Mouse (Mus musculus): ENCODE data around the gene Trim11.
"Not testable (repeated sequence)": the region's sequence is repeated elsewhere in the genome, so short reads cannot be mapped to it uniquely, and the experiment has no call there.

The Trim11 gene

DNA sequence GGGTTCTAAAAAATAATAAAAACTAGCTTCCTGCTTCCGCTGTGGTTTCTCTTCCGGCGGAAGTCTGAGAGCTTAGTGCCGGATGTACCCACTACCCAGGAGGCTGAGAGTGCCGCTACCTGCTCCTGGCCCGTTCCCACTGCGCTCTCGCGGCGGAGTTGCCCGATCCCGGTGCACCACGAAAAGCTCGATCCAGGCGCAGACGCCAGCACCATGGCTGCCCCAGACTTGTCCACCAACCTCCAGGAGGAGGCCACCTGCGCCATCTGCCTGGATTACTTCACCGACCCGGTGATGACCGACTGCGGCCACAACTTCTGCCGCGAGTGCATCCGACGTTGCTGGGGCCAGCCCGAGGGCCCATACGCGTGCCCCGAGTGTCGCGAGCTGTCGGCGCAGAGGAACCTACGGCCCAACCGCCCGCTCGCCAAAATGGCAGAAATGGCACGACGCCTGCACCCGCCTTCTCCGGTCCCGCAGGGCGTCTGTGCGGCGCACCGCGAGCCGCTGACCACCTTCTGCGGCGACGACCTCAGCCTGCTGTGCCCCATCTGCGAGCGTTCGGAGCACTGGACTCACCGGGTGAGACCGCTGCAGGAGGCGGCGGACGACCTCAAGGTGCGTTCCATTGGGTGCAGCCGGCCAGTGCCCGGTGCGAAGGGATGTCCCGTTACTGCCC lies at the start of gene Trim11:
Gene Trim11, plus strand, starts transcription at position 67 of the 679 bp plus-strand sequence.
- no peak for DNase-seq (ENCODE audit: low spot score)

DNA sequence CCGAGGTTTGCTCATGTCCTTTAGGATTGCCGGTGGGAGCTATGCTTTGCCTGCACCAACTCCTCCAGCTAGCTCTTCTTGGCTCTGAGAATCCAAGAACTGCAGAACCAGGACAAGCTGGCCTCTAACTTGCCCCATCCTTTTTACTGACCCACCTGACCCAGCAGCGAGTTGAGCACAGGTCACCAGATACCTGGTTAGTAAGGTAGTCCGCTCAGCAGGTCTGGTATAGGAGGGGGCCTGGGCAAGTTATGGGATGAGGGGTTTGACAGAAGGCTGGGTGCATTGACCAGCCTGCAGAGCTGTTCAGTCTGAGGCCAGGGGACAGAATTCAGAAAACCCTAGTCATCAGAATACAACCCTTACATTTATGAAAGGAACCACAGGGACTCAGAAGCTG lies 48.8 kb upstream of the Trim11 start:
- DNase-seq (ENCODE audit: low spot score) = no peak

DNA sequence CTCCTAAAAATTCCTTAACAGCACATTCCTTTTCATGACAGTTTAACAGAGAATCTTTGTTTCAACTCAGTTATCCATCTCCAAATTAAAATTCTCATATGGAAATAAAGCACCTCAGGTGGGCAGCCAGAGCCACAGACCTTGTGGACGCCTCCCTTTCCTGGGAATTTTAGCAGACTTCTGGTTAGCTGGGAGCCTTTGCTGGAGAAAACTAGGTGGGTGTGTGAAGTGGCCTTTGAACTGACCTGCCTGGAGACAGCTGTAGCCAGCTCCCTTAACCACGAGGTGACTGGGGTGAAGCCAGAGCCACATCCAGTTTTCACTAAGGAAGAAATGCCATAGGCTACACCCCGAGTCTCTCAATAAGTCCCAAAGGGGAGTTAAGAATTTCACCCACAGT lies 48.3 kb upstream of the Trim11 start:
- DNase-seq (ENCODE audit: low spot score) = no peak

DNA sequence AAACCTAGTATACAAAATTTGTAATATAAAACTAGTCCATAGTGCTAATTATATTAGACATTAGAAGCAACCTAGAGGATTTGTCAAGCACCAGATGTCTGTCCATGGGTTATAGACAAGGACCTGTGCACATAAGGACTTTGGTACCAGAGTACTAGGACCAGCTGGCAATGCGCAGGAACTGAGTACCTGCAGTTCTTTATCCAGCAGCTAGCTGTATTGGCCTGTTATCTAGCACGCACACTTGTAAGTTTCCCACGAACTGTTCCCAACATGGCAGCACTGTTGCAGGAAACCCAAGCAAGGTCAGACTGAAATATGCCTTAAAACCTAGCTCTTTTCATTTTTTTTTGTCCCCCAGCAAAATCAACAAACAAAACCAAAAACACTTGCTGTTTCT lies 47.6 kb upstream of the Trim11 start:
- no peak for DNase-seq (ENCODE audit: low spot score)

DNA sequence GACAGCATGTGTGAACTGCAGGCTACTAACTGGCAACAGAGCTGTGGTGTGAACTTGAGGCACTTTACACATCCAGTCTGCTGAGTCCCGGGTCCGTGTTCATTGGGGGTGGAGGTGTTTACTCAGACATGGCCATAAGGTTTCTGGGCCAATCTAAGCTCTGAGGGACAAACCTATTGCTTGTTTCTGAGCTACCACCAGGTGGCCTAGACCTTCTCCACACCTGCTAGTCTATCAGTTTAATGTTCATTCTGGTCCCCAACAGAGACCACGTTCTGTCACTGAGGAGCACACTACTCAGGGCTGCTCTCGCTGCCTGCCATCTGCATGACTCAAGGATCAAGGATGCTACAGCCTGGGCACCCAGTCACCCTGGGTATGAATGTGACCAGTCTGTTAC lies 46.3 kb upstream of the Trim11 start:
- DNase-seq (ENCODE audit: low spot score) = no peak

DNA sequence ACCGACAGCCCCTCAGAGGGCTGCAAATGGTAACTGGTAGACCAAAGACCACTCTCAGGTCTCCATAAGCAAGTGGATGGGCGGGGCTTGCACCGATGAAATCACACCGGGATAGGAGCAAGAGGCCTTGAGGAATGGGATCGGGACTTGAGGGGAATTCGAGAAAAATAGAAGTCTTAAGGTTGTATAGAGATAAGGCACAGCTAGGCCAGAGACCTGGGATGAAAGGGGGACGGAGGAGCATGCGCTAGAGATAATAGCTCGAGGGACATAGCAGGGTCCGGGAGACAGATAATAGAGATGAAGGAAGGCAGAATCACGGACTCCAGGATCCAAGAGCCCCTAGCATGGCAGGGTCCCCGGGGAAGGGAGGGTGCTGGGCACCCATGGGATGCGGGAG lies 40.0 kb upstream of the Trim11 start:
- DNase-seq (ENCODE audit: low spot score) = no peak

DNA sequence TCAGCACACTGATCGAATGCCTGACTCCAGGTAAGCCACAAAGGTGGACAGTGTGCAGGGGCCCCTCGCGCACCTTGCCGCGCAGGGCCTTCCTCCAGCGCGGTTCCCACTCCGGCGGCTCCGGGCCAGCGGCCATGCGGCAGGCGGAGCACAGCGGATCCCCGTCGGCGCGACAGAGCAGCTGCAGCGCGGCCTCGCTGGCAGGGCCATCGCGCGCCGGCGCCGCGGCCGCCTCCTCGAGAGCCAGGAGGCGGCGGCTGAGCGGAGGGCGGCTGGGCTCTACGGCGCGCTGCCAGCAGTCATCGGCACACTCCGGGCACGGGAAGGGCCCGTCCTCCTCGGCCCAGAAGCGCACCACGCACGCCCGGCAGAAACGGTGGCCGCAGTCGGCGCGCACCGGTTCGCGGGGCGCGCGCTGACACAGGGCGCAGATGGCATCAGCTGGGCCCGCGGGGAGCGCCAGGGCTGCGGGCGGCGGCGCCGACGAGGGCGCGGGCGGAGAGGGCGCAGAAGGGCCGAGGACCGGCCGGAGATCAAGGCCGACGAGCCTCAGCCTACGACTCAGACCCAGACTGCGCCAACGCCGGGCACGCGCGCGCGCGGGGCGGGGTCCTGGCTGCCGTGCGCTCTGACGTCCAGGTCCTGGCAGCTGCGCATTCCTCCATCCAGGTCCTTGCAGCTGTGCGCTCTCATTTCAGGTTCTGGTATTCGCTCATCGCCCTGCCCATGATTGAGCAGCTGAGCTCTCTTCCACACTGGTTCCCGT lies 39.4 kb upstream of the Trim11 start, which contains the start of gene Rnf187:
Gene Rnf187, minus strand, starts transcription at position 595 of the 766 bp plus-strand sequence.
- peak; percentile 51 for DNase-seq (ENCODE audit: low spot score)

DNA sequence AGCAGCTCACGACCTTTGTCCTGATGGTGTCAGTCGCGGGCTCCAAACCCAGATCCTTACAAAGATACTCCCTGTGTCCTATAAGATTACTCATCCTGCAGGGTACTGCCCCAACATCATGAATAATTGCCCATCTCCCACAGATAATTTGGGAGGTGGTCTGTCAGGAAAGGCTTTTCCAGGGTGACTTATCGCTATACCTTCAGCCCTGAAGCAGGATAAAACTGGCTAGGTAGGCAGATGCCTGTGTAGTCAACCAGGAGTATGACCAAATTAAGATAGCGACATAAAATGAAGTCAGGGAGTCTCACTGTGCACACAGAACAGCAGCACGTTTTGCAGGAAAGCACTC lies 38.8 kb upstream of the Trim11 start:
- DNase-seq (ENCODE audit: low spot score) = no peak

DNA sequence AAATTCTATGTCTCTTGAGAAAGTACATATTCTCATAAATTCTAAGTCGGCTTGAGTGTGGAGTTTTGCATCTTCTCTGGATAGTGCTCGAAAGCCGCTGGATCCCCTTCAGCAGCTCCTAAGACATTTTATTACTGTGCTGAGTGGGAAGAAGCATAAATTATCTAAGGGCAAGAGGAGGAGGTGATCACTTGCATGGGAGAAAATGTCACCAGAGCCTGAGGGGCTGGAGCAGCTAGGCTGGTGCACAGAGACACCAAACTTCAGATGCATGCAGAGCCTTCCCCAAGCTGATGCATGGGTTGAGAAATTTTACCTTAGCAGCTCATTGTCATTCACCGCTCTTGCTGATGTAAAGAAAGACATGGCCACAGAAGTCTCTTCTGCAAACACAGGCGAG lies 33.8 kb upstream of the Trim11 start:
- no peak for DNase-seq (ENCODE audit: low spot score)

DNA sequence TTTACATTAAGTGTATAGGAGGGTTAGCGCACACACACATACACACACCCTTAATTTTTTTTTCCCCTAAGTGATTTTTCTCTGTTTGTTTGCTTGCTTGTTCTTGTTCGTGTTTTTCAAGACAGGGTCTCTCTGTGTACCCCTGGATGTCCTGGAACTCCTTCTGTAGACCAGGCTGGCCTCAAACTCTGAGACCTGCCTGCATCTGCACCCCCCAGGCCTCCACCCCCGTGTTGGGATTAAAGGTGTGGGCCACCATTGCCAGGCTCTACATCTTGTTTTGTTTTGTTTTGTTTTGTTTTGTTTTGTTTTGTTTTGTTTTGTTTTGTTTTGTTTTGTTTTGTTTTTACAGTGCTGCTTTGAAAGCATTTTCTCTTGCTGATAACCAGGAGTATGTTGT lies 30.6 kb upstream of the Trim11 start:
- DNase-seq (ENCODE audit: low spot score) = no peak

DNA sequence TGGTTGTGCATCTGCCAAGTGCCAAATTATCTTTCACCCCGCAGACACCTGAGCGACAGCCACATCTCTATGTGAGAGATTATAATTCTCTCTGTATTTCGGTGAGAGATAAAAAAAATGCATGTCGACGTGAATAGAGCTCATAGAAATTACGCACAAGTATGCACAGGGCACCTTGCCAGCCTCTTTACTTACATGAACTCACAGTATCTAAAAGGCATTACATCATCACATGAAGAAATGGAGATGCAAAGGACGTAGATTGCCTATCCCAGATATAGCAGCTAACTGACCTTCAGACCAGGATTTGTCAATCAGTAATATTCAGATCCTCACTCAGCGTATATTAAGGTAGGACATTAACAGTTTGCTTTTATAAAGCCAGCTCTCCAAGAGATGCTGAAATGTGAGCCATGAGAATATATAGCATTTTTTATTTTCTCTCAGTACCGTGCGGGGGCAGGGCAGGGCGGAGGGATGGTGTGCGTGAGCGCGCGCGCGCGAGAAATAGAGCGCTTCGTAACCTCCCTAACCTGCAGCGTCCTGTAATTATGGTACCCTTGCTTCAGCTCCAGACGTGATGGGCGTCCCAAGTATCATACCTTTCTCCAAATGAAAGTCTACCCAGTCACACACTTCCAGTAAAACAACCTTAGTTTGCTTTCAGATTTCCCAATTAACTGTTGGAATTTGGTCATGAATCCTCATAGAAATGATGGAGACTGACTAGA lies 29.9 kb upstream of the Trim11 start:
- no peak for DNase-seq (ENCODE audit: low spot score)

DNA sequence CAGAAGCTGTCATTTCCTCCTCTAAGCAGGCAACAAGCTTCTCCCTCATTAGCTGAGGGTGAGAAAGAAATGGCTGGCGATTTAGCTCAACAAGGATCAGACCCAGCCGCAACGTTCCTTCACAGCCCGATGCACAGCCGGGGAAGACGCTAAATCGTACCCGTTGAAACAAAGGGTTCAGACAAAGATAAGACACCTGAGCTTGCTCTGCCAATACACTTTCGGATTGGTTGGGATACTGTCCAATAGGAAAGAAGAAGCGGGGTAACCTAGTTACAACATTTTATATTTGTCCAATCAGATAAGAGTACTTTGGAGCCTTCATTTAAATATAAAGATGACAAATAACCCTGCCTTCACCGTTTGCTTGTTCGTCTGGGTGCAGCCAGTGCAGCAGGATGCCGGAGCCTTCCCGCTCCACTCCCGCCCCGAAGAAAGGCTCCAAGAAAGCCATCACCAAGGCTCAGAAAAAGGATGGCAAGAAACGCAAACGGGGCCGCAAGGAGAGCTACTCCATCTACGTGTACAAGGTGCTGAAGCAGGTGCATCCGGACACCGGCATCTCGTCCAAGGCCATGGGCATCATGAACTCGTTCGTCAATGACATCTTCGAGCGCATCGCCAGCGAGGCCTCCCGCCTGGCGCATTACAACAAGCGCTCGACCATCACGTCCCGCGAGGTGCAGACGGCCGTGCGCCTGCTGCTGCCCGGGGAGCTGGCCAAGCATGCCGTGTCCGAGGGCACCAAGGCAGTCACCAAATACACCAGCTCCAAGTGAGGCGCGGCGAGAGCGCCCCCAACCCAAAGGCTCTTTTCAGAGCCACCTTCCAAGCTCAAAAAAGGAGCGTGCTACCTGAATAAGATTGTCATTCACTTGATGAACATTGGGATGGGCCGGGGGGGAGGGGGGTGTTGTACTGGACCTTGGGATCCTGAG lies 29.1 kb upstream of the Trim11 start, which contains the start of gene Hist3h2ba:
Gene Hist3h2ba, plus strand, starts transcription at position 379 of the 938 bp plus-strand sequence.
- no peak for DNase-seq (ENCODE audit: low spot score)

DNA sequence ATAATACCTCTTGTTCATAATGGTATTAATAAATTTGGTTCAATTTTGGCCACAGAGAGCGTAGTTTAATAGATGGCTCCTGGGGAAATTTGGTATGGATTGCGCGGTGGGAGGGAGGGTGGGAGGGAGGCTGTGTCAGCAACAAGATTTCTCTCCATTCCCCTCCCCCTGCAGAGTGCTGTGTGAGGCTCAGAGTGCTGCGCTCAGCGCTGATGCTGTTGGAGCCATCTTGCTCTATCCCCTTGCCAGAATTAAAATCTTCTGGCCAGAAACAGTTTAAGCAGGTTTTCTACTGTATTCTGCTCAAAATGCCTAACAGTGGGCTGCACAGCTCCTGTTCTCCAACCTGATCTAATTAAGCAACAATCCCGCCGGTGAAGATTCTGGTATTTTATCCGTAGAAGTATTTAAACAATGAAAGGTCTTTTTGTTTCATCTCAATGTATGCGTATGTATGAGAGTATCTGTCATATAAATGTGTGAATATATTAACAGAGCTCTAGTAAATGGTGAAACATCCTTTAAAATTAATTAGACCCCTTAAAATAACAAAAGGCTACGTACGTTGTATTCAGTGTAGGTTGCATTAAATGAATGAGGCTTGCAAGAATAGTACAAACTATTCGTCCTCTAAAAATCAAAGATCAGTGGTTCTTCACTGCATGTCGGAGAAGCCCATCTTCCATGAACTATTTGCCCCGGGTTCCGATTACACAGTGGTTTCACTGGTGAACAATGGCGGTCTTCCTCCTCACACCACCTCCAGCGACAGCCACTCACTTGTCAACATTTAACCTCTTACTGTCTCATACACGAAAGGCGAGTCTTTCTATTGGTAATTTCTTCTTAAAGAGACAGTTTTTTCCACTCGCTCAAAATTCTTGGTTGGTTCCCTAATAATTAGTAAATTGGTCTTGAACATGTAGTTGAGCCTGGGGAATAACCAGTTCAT lies 28.1 kb upstream of the Trim11 start:
- DNase-seq (ENCODE audit: low spot score) = no peak

DNA sequence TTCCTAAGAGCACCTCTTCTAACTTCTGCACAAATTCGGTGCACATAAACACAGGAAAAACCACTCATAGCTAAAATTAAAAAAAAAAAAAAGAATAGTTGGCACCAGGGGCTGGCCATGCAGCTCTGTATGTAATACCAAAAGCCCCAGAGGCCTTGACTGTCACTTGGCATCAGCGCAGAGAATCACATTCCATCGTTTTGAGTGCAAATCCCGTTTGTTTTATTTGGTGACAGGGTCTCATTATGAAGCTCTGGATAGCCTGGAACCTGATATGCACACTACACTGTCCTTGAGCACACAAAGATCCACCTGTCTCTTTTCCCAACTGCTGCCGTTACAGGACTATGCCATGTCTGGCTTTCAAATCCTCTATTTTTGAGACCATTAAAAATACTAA lies 26.7 kb upstream of the Trim11 start:
- no peak for DNase-seq (ENCODE audit: low spot score)

DNA sequence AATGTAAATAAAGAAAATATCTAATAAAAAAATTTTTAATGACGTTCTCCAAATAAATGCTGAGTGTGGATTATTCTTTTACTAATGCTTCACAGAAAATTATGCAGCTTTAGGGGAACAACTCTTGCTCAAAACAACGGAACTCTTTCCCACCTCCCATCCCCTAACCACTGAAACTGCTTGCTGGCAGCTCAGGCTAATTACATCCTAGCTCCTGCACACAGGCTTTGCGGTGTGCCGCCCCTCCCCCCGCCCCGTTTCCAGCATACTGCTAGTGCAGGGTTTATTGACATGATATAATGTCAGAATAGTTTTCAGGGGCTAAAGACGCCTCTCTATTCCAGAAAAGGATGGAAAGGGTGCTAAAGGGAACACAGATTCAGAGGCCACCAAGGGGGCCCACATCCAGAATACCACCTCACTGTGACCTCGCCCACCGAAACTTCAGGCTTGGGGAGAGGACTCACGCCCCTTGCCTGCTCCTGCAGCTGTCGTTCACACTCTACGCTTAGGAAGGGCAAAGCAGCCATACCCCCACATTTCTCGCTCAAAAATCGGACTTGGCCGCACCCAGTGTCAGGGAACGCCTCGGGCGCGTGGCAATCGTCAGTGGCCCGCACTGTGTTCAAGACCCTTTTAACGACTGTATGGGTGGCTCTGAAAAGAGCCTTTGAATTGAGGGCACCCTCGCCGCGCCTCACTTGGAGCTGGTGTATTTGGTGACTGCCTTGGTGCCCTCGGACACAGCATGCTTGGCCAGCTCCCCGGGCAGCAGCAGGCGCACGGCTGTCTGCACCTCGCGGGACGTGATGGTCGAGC lies 24.3 kb upstream of the Trim11 start:
- no peak for DNase-seq (ENCODE audit: low spot score)

DNA sequence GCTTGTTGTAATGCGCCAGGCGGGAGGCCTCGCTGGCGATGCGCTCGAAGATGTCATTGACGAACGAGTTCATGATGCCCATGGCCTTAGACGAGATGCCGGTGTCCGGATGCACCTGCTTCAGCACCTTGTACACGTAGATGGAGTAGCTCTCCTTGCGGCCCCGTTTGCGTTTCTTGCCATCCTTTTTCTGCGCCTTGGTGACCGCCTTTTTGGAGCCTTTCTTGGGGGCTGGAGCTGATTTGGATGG lies 23.8 kb upstream of the Trim11 start:
- DNase-seq (ENCODE audit: low spot score) = not testable (repeated sequence)

DNA sequence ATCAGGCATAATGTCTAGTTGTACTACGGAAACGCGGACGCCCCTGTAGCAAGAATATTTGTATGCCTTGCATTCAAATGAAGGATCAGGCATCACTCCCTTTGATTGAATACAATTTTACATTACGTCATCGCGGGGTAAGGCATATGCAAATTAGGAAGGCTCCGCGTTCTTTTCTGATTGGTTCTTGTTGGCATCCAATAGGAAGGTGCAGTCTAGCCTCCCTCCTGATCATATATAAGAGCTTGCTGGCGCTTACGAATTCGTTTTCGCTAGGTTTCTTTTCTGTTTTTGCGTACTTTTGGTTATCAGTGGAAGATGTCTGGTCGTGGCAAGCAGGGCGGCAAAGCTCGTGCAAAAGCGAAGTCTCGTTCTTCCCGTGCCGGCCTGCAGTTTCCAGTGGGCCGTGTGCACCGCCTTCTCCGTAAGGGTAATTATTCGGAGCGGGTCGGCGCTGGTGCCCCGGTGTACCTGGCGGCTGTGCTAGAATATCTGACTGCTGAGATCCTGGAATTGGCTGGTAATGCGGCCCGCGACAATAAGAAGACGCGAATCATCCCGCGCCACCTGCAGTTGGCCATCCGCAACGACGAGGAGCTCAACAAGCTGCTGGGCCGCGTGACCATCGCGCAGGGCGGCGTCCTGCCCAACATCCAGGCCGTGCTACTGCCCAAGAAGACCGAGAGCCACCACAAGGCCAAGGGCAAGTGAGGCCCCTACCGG lies 23.3 kb upstream of the Trim11 start, which contains the start of the genes Hist3h2a and Trim17:
Gene Hist3h2a, plus strand, starts transcription at position 266 of the 723 bp plus-strand sequence.
Gene Trim17, plus strand, starts transcription at position 266 of the 723 bp plus-strand sequence.
- DNase-seq (ENCODE audit: low spot score) = peak; percentile 40

DNA sequence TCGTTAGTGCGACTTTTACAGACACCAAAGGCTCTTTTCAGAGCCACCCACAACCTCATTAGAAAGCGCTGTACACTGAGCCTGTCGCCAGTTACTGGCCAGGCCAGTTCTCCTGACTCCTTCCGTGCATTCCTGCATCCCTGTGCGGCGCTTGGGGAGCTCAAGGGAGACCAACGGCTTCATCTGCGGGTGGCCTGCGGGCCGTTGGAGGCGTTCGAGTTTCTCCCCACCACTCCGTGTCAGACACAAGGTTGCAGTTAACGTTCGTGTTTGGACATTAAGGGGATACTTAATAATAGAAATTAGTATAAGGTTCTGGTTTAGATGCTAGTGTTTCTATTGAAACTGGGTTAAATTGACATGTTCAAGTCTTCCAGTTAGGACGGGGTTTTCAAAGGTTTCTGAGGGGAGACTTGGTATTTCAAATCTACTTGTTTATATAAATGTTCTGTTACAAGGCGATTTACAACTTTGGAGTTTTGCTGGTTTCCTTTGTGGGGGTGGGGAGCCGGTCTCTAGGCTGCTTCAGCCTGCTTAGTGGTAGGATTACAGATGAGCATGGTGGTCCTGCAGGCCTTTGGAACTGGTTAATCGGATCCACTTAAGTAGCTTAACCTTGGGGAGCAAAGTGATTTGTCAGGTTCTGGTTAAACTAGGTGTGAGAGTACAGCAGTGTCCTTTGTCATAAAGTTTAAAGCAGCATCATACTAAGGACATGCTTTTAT lies 22.6 kb upstream of the Trim11 start:
- DNase-seq (ENCODE audit: low spot score) = no peak

DNA sequence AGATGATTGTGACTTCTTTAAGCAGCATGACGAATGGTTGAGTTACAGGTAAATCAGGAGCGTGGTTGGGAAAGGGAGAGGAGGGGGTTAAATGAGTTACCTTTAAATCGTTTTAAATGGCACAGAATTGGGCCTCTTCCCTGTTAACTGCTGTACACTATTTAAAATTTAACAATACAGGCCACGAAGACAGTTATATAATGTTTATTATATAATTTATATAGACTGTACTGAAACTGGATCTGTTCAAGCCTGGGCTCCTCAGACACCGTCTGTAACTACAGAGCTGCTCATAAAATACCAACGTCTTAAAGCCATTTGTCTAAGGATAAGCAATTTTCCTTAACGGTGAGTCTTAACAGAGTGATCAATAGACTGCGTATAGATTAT lies 22.0 kb upstream of the Trim11 start:
- DNase-seq (ENCODE audit: low spot score) = no peak
